Mouse (Mus musculus) thymus, adult 2 months (tissue): ENCODE measurements around the gene Gm4894.

Experiments
- CTCF ChIP-seq: fragments of 200-500 bp; IDR thresholded peaks from 2 replicates; pipeline ENCODE4 v1.5.1; 2012; ENCODE audit warnings: mild to moderate bottlenecking, control low read depth, low read length, moderate library complexity, borderline replicate concordance; ENCODE audit not compliant: control insufficient read depth, poor library complexity, insufficient read depth; ENCODE audit errors: extremely low read depth
- POLR2A ChIP-seq: fragments of 200-500 bp; IDR thresholded peaks from 2 replicates; pipeline ENCODE4 v1.6.1; 2012; ENCODE audit warnings: mild to moderate bottlenecking, low read length, control low read depth, moderate library complexity; ENCODE audit not compliant: control insufficient read depth, poor library complexity, insufficient read depth; ENCODE audit errors: extremely low read depth

- TF ChIP-seq CTCF (no peak), POLR2A (no peak)
These were observed at the start of gene Gm4894 for GRCm38 (mm10) chr9:49250231-49250630.
